Mouse (Mus musculus) neutrophil, adult 5-6 weeks (primary cell): ENCODE measurements around the gene Fhl4. TPM values are rescaled to one million over a fixed set of nuclear protein-coding genes. Genes with fewer than 3 reads are reported as not detected.

Experiments
- total RNA-seq: library from RNA; stranded (forward); fragments of 200-1000 nt; gene quantifications from 2 replicates; pipeline ENCODE4 v1.2.3, GENCODE M21; 2017

The Fhl4 gene
- total RNA-seq, 1 experiment from 2014 or later: 0.81 TPM

Other genes with a start within 250 kb of the Fhl4 start
- gene Ric8b, start 184.9 kb downstream of the Fhl4 start, total RNA-seq: 24.4 and 31.8 TPM in 2 replicates
- gene Tmem263, start 132 bp upstream of the Fhl4 start, total RNA-seq: 13.2 and 15.7 TPM in 2 replicates
- 19.6 and 22.9 TPM in 2 replicates for gene Mterf2, start 25.5 kb upstream of the Fhl4 start, total RNA-seq
- 19.4 and 26.1 TPM in 2 replicates for gene Cry1, start 82.6 kb upstream of the Fhl4 start, total RNA-seq